Mouse (Mus musculus): ENCODE results near the gene Akap7.

Akap7 gene

GRCm38 (mm10) chr10:25154225-25154624 lies 153.4 kb downstream of the Akap7 start:
- in situ Hi-C loops (cut with MboI; ENCODE audit: unreplicated experiment in 2 of 2), result loop anchor here in 1 of 2 experiments (25.0 kb wide), 1 partner anchor 1633 kb away; no protein-coding TSS in a partner anchor

DNA sequence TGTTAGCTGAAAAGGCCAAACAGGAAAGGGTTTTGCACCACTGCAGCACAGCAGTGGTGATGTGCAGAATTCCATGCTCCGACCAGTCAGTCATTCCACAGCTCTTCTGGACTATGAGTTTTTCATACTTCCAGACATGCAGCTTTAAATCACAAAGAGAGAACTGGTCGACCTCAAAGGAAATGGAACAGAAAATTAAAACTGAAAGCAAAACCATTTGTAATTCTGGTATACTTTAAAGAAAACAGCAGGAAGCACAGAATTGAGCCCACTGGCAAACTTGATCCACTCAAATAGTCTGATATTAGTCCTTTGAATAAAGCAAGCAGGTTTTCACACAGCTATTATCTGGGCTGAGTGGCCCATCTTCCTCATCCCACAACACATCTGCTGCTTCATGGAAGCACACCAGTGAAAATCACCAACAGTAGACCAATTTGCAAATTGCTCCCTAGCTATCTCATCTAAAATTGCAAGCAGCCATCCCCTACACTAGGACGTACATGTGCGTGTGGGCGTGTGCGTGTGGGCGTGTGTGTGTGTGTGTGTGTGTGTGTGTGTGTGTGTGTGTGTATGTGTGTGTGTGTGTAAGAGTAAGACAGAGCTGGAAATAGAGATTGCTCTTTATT lies 156.4 kb downstream of the Akap7 start:
- in situ Hi-C loops (cut with MboI; ENCODE audit: unreplicated experiment in 2 of 2), result loop anchor here in 1 of 2 experiments (25.0 kb wide), 1 partner anchor 1636 kb away; no protein-coding TSS in a partner anchor

- in situ Hi-C loops (cut with MboI; ENCODE audit: unreplicated experiment in 2 of 2), result no loop called here
Observed at GRCm38 (mm10) chr10:25145851-25146250, 161.8 kb downstream of the Akap7 start.

- in situ Hi-C loops (cut with MboI; ENCODE audit: unreplicated experiment in 2 of 2), result no loop called here
Observed at GRCm38 (mm10) chr10:25144787-25145761, 162.6 kb downstream of the Akap7 start.

- in situ Hi-C loops (cut with MboI; ENCODE audit: unreplicated experiment in 2 of 2), result no loop called here
Observed at GRCm38 (mm10) chr10:25141781-25142180, 165.9 kb downstream of the Akap7 start.

DNA sequence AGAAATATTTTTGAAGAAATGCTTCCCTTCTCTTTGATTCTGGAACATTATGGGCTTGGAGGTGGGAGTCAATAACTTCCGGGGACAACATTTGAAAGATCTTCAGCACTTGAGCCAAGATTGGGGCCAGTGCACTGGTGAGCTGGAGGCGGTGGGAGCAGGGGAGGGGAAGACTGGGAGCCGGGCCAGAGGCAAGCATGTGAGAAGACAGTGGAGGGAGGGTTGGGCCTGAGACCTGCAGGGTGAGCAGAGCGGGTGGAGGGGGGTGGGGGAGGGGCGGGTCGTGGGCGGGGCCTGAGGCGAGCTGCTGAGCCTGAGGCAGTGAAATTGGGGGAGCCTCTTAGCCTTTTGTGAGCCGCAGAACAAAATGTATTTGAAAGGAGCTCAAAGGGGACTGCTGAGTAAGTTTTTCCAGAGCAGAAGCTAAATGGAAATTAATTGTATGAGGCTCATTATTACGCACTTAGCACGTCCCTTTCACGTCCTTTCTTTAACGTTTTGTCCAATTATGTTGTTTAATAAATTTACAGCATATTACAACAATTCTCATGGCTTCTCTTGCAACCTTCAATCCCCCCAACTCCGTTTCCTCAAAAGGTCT lies 167.4 kb downstream of the Akap7 start:
- in situ Hi-C loops (cut with MboI; ENCODE audit: unreplicated experiment in 2 of 2), result no loop called here

DNA sequence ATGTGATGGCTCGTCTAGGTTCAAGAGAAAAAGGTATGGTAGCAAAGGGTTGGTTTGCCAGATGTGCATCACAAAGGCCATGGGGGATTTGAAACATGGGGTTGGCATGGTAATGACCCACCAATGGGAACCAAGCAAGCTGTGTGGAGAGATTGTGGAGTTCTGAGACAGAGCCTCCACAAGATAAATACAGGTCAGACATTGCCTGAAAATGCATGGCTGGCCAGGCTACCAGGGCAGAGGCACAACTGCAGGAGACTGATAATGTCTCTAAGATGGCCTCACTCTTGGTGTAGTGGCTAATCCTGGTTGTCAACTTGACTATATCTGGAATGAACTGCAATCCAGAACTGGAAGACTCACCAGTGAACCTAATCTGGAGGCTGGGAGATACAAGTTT lies 174.1 kb downstream of the Akap7 start:
- in situ Hi-C loops (cut with MboI; ENCODE audit: unreplicated experiment in 2 of 2), result no loop called here

DNA sequence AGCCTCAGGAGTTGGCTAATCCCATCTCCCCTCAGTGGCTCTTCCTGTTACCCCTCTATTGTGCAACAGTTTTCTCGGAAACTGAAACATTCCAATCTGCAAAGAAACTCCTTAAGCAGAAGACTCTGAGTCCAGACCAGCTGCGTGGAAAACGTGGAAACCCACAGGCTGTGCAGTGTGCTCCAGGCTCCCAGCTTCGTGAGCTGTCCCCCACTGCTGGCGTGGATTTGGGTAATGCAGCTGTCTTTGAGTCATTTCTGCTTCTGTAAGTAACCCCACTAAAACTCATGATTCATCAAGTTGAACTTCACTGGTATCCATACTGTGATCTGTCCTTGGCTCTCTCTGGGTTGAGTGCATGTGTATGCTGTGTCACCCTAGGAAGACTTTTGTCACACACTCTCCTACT lies 179.2 kb downstream of the Akap7 start:
- in situ Hi-C loops (cut with MboI; ENCODE audit: unreplicated experiment in 2 of 2), result no loop called here

DNA sequence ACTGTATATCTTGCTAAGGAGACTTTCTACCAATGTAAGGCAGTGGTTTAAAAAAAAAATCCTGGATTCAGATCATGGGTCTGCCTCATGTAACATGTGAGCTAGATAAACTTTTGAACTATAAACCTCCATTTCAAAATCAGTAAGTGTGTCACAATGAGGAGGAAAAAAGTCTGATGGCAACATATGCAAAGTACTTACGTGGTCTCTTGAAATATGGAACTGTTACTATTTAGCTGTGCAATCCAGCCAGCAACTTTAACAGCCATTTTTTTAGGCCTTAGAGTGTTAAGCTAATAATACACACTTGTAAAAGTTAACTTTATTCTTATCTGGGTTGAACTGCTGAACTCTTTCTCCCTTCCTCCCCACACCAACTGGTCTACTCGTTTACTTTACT lies 181.6 kb downstream of the Akap7 start:
- in situ Hi-C loops (cut with MboI; ENCODE audit: unreplicated experiment in 2 of 2), result no loop called here

DNA sequence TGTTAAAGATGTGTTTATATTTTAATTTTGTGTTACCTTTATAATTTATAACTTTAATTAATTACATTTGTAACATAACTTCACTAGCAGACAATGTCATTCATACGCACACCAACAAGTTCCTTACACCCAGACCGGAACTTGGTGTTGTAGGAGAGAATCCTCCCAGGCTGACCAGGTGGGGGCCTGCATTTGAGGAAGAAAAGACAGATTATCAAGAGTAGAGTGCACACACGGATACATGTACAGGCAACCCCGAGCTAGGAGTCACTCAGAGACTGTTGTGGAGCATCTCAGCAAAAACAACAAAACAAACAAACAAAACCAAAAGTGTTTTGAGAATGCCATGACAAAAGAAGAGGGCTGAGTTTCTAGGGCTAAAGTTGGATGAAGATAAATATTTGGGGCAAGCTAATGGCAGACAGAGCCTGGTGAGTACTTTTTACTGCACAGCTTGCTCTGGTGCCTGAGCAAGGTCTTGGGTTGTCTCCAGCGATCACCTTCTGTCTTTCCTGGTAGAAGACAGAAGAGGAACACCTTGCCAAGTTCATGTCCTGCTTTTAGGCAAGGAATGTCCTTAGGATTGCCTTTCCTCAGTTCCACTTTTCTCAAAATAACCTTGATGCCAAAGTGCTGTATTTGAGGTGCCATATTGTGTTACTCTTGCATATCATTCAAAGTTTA lies 186.7 kb downstream of the Akap7 start:
- in situ Hi-C loops (cut with MboI; ENCODE audit: unreplicated experiment in 2 of 2), result no loop called here

All from v-Abl transformed pro-B cells (cell line).